Mouse (Mus musculus) ZHBTc4 (cell line): Measurements from ENCODE around the gene Kifc3.

Experiments
- DNase-seq: peaks from one replicate; pipeline ENCODE4 v3.0.0-alpha.2; 2011; ENCODE audit warnings: low read depth, low spot score

The Kifc3 gene

DNA sequence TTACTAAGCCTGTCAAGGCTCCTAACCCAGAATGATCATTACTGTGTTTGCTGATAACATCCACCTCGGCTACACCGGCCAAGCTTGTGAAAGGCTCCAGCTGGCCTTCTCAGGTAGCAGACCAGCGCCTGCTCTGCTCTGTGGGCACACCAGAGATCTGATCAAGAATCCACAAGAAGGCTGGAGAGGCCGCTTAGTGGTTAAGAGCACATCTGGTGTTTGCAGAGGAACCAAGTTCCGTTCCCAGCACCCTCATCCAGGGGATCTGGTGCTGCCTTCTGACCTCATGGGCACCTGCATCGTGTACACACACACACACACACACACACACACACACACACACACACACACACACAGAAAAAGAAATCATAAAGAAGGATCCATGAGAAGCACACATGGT is 46.5 kb downstream of the Kifc3 start:
- no peak for DNase-seq

GRCm38 (mm10) chr8:95155361-95155760 is 47.3 kb downstream of the Kifc3 start:
- no peak for DNase-seq

DNA sequence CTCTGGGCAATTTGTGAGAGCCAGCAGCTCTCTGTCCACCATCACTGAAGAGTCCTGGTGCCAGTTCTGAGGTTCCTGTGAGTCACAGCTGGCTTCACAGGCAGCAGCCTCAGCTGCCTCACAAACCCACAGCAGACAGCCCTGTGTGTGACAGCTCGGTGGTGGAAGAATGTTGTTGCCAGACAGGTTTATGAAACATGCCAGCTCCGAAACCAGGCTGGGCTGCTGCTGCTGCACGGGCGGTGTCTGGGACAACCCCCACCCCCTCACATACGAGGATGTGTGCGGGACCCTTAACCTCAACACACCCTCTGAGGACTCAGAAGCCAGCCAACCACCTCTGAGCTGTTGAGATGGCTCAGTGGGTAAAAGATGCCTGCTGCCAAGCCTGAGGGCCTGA is 48.0 kb downstream of the Kifc3 start:
- no peak for DNase-seq

- DNase-seq: no peak
These were observed 48.6 kb downstream of the Kifc3 start for GRCm38 (mm10) chr8:95154056-95154455.

DNA sequence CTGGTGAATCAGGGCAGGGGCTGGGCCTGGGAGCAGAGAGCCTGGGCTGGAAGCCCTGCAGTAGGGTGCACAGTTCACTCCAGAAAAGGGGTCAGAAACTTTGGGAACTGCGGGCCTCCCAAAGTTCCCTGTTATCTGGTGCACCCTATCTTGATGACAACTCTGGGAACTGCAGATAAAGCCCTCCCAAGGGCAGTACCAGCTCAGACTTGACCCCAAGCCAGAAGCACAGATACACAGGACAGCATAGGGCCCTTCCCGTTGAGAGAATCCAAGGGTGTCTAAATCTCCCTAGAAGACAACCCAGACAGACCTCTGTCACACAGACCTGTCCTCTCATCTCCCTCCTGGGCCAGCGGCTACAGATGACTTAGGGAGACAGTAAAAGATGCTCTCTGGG is 52.0 kb downstream of the Kifc3 start:
- no peak for DNase-seq

DNA sequence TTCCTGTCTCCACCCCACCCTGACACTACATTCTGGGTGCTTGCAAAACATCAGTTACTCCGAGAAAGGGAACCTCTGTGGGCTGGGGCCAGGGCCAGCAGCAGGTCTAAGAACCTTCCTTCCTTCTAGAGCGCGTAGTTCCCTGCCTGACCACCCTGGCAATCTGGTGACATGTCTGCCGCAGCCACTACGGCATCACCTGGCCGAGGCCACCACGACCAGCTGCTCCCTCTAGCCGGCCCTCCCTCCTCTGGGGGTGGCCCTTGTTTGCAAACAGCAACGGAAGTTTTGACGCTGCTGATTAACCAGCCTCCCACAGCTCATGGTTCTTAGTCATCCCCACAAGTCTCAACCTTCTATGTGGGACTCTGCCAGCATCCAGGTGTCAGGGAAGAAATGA is 53.2 kb downstream of the Kifc3 start:
- no peak for DNase-seq

GRCm38 (mm10) chr8:95146846-95147245 is 55.8 kb downstream of the Kifc3 start:
- peak; percentile 48 for DNase-seq

GRCm38 (mm10) chr8:95146044-95146745 is 56.4 kb downstream of the Kifc3 start:
- peak; percentile 49 for DNase-seq

- DNase-seq: no peak
These were observed 58.0 kb downstream of the Kifc3 start for GRCm38 (mm10) chr8:95144631-95145015.

GRCm38 (mm10) chr8:95143805-95144630 is 58.6 kb downstream of the Kifc3 start:
- DNase-seq: no peak

DNA sequence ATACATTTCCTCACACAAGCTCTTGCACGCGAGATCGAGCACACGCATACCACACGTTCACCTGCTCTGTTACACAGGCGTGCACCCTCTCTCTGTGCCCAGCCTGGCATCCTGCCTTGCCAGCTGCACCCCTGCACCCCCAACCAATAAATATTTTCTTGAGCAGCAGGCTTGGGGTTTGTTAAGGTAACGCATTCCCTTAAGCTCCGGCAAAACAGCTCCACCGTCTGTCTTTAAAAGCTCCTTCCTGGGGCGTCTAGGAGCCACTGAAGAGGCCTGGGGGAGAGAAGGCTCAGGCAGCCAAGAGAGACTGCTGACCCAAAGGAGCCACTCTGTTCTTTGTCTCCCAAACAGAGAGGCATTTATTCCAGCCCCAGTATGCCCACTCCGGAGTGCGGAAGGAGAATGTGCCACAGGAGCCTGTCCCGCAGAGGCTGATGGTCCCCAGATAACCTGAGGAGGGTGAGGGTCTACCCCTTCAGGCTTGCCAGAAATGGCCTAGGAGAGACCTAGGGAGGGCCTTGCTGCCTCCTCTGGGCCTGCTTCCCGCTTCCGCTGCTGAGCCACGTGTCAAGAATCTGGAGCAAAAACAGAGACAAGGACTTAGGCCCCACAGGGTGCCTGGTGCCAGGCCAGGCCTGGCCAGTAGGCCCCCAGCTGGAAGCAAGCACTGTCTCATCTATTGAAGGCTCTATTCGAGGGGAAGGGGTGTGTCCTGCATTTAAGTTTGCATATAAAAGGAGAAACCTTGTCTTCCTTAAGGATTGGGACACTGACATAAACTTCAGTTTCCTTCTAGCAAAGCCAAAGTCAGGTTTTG is 59.4 kb downstream of the Kifc3 start:
- DNase-seq: peak; percentile 89

GRCm38 (mm10) chr8:95142075-95142831 is 60.4 kb downstream of the Kifc3 start:
- peak; percentile 77 for DNase-seq

- DNase-seq: peak; percentile 23
These were observed 61.0 kb downstream of the Kifc3 start for GRCm38 (mm10) chr8:95141469-95142074.

DNA sequence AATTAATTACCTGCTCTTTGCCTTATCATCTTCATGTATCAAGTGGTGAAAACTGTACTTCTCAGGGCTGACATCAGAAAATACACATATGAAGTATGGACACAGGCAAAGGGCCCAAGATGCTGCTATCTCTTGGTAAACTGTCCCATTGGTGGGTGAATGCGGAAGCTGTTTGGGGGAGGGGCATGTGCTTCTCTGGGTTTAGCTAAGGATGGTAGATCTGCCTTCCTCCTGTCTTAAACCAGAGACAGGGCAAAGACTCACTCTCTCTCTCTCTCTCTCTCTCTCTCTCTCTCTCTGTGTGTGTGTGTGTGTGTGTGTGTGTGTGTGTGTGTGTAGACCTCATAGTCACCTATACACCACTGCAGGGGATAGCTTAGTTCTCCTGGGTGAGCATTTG is 61.6 kb downstream of the Kifc3 start:
- DNase-seq: no peak

- no peak for DNase-seq
These were observed 62.1 kb downstream of the Kifc3 start for GRCm38 (mm10) chr8:95140555-95140954.

DNA sequence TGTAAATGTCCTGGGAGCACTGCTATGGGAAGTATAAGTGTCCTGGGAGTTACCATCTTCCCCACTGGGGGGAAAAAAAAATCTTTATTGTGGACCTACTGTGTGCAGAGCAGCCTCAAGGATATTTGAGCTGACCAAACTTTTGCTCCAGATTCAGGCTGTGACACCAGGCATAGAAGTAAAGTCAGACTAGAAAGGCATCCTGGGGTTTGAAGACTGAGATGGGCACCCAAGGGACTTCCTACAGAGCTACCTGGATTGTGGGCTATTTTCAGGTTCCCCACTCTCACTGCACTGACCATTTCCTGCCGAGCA is 63.6 kb downstream of the Kifc3 start:
- DNase-seq: no peak

DNA sequence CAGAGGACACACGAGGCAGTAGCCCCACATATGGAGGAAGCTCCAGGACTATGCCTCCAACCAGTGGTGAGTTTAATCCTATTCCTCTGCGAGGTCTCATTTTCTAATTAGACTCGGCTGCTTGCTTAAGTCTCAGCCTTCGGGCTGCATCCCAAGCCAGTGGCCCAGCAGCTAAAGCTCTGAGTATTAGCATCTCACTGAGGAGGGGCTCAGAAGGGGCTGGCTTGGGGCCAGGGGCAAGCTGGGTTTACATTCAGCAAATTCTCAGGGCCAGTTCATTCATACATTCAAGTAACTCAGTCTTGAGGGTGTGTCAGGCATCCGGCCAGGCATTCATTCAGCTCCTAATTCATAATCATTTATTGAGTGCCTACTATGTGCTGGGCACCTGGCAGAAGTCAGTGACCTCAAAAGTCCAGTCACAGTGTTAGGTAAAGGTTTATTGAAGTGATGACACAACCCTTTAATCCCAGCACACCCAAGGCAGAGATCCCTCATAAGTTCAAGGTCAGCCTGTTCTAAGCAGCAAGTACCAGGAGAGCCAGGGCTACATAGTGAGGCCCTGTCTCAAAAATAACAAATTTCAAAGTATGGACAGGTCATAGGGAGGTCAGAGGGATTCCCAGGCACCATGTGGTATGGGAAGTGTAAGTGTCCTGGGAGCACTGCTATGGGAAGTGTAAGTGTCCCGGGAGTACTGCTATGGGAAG is 64.1 kb downstream of the Kifc3 start:
- DNase-seq: no peak

GRCm38 (mm10) chr8:95137641-95138098 is 64.9 kb downstream of the Kifc3 start:
- DNase-seq: peak; percentile 75

GRCm38 (mm10) chr8:95137201-95137600 is 65.4 kb downstream of the Kifc3 start:
- DNase-seq: no peak

- no peak for DNase-seq
These were observed 66.4 kb downstream of the Kifc3 start for GRCm38 (mm10) chr8:95136218-95136617.
